Mouse (Mus musculus) kidney, embryonic 15.5 days (tissue): Measurements from ENCODE around the gene Mief1. TPM values are rescaled to one million over a fixed set of nuclear protein-coding genes. Genes with fewer than 3 reads are reported as not detected.
A peak's percentile ranks its signal among the peaks of the same experiment; 100 is the strongest.

Experiments used
- ATAC-seq: fragments of 200-750 bp; cut with Nextera tagmentation; replicated peaks from 2 replicates; pipeline ENCODE4 v1.8.0; 2017; ENCODE audit warnings: moderate TSS enrichment; ENCODE audit not compliant: low FRiP score
- H3K27ac ChIP-seq: fragments of 300-500 bp; sonication (generic); 2 replicates; pipeline ENCODE4 v1.5.1; 2015; ENCODE audit warnings: mild to moderate bottlenecking, inconsistent platforms
- H3K27me3 ChIP-seq: fragments of 300-500 bp; sonication (generic); 2 replicates; pipeline ENCODE4 v1.6.1; 2015; ENCODE audit warnings: inconsistent platforms
- H3K36me3 ChIP-seq: fragments of 300-500 bp; sonication (generic); 2 replicates; pipeline ENCODE4 v1.6.1; 2015; ENCODE audit warnings: inconsistent platforms
- H3K4me1 ChIP-seq: fragments of 300-500 bp; sonication (generic); 2 replicates; pipeline ENCODE4 v1.6.1; 2015; ENCODE audit warnings: inconsistent platforms
- H3K4me2 ChIP-seq: fragments of 300-500 bp; sonication (generic); 2 replicates; pipeline ENCODE4 v1.6.1; 2015; ENCODE audit warnings: moderate library complexity, mild to moderate bottlenecking, inconsistent platforms
- H3K4me3 ChIP-seq: fragments of 300-500 bp; sonication (generic); replicated peaks from 2 replicates; pipeline ENCODE4 v1.5.1; 2015; ENCODE audit warnings: mild to moderate bottlenecking, inconsistent platforms
- H3K9ac ChIP-seq: fragments of 300-500 bp; sonication (generic); 2 replicates; pipeline ENCODE4 v1.6.1; 2015; ENCODE audit warnings: mild to moderate bottlenecking, inconsistent platforms
- H3K9me3 ChIP-seq: fragments of 300-500 bp; sonication (generic); replicated peaks from 2 replicates; pipeline ENCODE4 v1.6.1; 2016; ENCODE audit warnings: inconsistent platforms
- WGBS: fragments of 180-500 bp; shearing (Covaris S2); methylation state at CpG from one replicate; pipeline ENCODE4 v1.1.7; 2015; ENCODE audit warnings: mixed read lengths; 5-methylcytosine and 5-hydroxymethylcytosine counted together
- polyA plus RNA-seq: library from polyadenylated mRNA; unstranded; fragments of >200 nt; fragmentation: Nextera tagmentation; extraction: Ambion mirVana; gene quantifications from 2 replicates; pipeline ENCODE4 v1.2.1, GENCODE M21; 2015

Gene Mief1
- polyA plus RNA-seq, 1 experiment from 2014 or later: 37.6 TPM

DNA sequence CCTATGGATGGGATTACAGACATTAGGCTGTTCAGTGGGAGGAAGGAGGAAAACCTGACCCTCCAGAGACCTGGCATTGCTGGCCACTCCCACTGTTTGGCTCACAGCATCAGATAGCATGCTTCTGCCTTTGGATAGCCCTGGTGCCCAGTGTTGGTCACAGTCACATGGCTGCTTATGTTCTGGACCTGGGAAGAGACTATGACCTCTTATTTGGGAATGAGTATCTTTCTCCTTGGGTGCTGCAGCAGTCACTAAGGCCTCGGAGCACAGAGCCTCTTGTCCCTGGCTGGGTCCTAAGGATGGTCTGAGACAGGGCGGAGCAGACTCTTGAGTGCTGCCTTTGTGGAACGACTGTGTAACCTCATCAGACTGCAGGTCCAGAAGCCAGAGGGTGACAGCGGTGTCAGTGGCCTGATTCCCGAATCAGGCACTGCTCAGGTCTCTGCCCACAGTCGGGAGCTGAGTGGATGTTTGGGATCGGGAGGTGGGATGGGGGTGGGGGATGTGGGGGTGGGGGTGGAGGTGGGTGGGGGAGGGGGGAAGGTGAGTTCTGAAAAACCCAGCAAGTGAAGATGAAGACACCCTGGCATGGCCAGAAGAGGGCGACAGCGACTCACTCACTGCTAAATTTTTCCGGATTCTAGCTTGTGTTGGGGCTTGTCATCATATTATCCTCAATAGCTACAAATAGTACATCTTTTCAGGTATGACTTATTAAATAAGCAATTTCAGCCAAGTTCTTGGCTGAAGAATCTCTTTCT is 17.9 kb upstream of the Mief1 start:
- H3K27me3 ChIP-seq: no peaks in the 10 kb centered on the region
- no peaks in the 10 kb centered on the region for H3K9me3 ChIP-seq
- peaks cover 7% of the 10 kb centered on the region for H3K4me1 ChIP-seq
- no peak for ATAC-seq
- WGBS: 16% methylated on average over 10 of the region's 10 CpGs
- no peak overlapping the region for H3K4me2 ChIP-seq
- no peak overlapping the region for H3K27ac ChIP-seq
- H3K4me3 ChIP-seq: no peak overlapping the region
- H3K36me3 ChIP-seq: peaks cover 21% of the 10 kb centered on the region
- no peak overlapping the region for H3K9ac ChIP-seq

DNA sequence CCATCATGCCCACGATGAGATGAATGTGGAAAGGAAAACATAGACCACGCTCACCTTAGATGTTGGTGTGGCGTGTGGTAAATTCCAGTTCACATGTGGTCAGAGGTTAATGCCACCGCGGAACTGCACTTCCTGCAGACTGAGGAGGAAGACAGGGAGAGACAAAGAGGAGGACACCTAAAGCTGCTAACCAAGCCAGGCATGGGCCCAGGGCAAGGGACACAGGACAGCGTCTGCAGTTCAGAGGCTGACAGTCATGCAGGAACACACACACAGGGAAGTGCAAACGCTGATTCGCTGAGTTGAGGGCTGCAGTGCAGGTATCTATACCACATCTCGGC is 17.4 kb upstream of the Mief1 start:
- Histone ChIP-seq H3K4me1 (peaks cover 7% of the 10 kb centered on the region), H3K9ac (no peak overlapping the region), H3K27ac (no peak overlapping the region), H3K27me3 (no peaks in the 10 kb centered on the region), H3K36me3 (peaks cover 16% of the 10 kb centered on the region), H3K9me3 (no peaks in the 10 kb centered on the region), H3K4me3 (no peak overlapping the region), H3K4me2 (no peak overlapping the region)
- ATAC-seq: no peak
- 60% methylated on average over 9 of the region's 9 CpGs for WGBS

GRCm38 (mm10) chr15:80217476-80217875 is 16.3 kb upstream of the Mief1 start:
- H3K9ac ChIP-seq: no peak overlapping the region
- no peak for ATAC-seq
- no peak overlapping the region for H3K27ac ChIP-seq
- H3K36me3 ChIP-seq: peaks cover 6% of the 10 kb centered on the region; the same call in 1 of the 2 replicates
- H3K9me3 ChIP-seq: no peaks in the 10 kb centered on the region
- peaks cover 7% of the 10 kb centered on the region for H3K4me1 ChIP-seq
- H3K27me3 ChIP-seq: no peaks in the 10 kb centered on the region
- WGBS: 84% methylated on average over 10 of the region's 10 CpGs
- no peak overlapping the region for H3K4me2 ChIP-seq
- no peak overlapping the region for H3K4me3 ChIP-seq

GRCm38 (mm10) chr15:80219211-80219610 is 14.6 kb upstream of the Mief1 start:
- Histone ChIP-seq H3K9ac (no peak overlapping the region), H3K4me3 (no peak overlapping the region), H3K4me1 (peaks cover 7% of the 10 kb centered on the region), H3K27ac (no peak overlapping the region), H3K27me3 (no peaks in the 10 kb centered on the region), H3K9me3 (no peaks in the 10 kb centered on the region), H3K36me3 (no peaks in the 10 kb centered on the region), H3K4me2 (peak overlapping the region; percentile 32)
- 32% methylated on average over 14 of the region's 14 CpGs for WGBS
- no peak for ATAC-seq

DNA sequence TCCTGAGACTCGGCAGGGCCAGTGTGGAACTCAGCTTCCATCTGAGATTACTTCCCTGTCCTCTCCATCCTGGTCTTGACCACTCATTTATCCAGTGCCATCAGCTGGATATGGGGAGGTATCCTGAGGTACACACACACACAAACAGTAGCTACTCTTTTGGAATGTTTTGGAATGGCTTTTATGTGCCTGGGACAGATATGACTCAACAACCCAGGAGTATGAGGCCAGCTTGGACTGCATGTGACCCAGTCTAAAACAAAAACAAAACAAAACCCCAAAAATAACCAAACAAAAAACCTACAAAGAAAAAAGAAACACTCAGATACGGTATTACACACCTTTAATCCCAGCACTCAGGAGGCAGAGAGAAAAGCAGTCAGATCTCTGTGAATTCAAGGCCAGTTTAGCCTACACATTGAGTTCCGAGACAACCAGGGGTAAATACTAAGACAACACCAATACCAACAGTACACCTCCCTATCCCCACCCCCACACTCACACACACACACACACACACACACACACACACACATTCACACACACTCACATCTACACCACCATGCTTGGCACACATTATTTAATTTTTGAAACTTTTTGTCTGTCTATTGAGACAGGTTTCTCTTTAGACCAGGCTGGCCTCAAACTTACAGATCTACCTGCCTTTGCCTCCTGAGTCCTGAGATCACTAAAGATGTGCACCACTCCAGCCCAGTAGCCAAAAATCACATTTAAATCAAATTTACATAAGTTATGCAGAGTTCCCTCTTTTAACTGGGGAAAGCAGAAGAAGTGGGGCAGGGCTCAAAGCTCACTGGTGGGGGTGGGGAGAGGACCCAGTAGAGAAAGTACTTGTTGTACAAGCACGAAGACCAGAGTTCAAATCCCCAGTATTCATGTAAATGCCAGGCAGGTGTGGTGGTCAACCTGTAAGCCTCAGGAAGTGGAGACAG is 13.8 kb upstream of the Mief1 start:
- no peaks in the 10 kb centered on the region for H3K9me3 ChIP-seq
- H3K4me2 ChIP-seq: peak overlapping the region; percentile 32
- 69% methylated on average over 4 of the region's 4 CpGs for WGBS
- no peak overlapping the region for H3K9ac ChIP-seq
- peaks cover 7% of the 10 kb centered on the region for H3K4me1 ChIP-seq
- H3K4me3 ChIP-seq: no peak overlapping the region
- H3K27ac ChIP-seq: no peak overlapping the region
- no peaks in the 10 kb centered on the region for H3K36me3 ChIP-seq
- no peak for ATAC-seq
- H3K27me3 ChIP-seq: no peaks in the 10 kb centered on the region

DNA sequence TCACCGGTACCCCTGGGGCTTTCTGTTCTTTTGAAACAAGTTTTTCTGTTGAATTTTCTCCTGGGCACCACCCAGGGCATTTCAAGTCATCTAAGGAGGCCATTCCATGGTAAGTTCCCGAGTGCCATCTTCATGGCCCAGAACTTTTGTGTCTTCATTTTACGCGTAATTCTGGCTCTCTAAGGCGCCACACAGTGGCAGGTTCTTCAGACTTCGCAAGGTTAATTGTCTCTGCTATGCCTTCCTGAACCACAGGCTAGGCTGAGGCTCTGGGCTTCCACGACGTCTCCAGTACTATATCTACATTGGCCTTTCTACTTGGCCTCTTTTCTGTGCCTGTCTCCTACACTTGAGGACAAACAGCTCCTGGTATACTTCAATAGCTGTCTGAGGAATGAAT is 12.8 kb upstream of the Mief1 start:
- no peak for ATAC-seq
- Histone ChIP-seq H3K4me1 (peaks cover 11% of the 10 kb centered on the region), H3K4me2 (no peak overlapping the region), H3K4me3 (no peak overlapping the region), H3K9me3 (no peaks in the 10 kb centered on the region), H3K27ac (no peak overlapping the region), H3K27me3 (no peaks in the 10 kb centered on the region), H3K36me3 (no peaks in the 10 kb centered on the region), H3K9ac (no peak overlapping the region)
- WGBS: 72% methylated on average over 8 of the region's 8 CpGs

- WGBS: 89% methylated on average over 7 of the region's 7 CpGs
- Histone ChIP-seq H3K27ac (no peak overlapping the region), H3K4me3 (no peak overlapping the region), H3K36me3 (no peaks in the 10 kb centered on the region), H3K9me3 (no peaks in the 10 kb centered on the region), H3K27me3 (no peaks in the 10 kb centered on the region), H3K9ac (no peak overlapping the region), H3K4me2 (no peak overlapping the region), H3K4me1 (peaks cover 11% of the 10 kb centered on the region)
- ATAC-seq: no peak
Measured at GRCm38 (mm10) chr15:80223751-80224150, 10.1 kb upstream of the Mief1 start.

DNA sequence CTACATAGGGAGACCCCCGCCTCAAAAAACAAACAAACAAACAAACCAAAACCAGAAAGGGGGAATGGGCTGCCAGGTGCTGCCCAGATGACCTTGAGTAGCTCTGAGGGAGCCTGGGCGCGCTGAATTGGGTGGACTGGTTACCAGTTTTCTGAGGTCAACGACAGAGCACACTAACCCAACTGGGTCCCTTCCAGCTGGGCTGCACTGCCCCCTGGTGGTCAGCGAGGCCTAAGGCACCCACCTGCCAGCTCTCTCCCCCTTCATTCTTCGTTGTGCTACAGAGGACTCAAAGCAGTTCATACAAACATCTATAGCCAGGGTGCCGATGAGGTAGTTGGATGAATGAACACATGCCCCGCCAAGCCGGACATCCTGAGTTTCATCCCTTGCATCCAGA is 8.6 kb upstream of the Mief1 start:
- H3K9ac ChIP-seq: no peak overlapping the region
- no peaks in the 10 kb centered on the region for H3K27me3 ChIP-seq
- H3K4me3 ChIP-seq: no peak overlapping the region
- H3K4me1 ChIP-seq: peaks cover 4% of the 10 kb centered on the region; the same call in 1 of the 2 replicates
- no peak overlapping the region for H3K27ac ChIP-seq
- no peaks in the 10 kb centered on the region for H3K9me3 ChIP-seq
- no peaks in the 10 kb centered on the region for H3K36me3 ChIP-seq
- no peak; the same call in 1 of the 2 replicates for ATAC-seq
- no peak overlapping the region for H3K4me2 ChIP-seq
- 30% methylated on average over 9 of the region's 9 CpGs for WGBS

- Histone ChIP-seq H3K27me3 (no peaks in the 10 kb centered on the region), H3K9ac (no peak overlapping the region), H3K4me3 (no peak overlapping the region), H3K9me3 (no peaks in the 10 kb centered on the region), H3K4me1 (peaks cover 4% of the 10 kb centered on the region; the same call in 1 of the 2 replicates), H3K27ac (no peak overlapping the region), H3K36me3 (no peaks in the 10 kb centered on the region), H3K4me2 (no peak overlapping the region)
- 47% methylated on average over 2 of the region's 2 CpGs for WGBS
- no peak for ATAC-seq
Measured at GRCm38 (mm10) chr15:80225796-80226195, 8.0 kb upstream of the Mief1 start.

- H3K9me3 ChIP-seq: no peaks in the 10 kb centered on the region
- no peak overlapping the region for H3K4me2 ChIP-seq
- H3K27me3 ChIP-seq: no peaks in the 10 kb centered on the region
- no peak overlapping the region for H3K4me3 ChIP-seq
- peaks cover 8% of the 10 kb centered on the region for H3K4me1 ChIP-seq
- no peaks in the 10 kb centered on the region for H3K36me3 ChIP-seq
- WGBS: 78% methylated on average over 17 of the region's 17 CpGs
- H3K27ac ChIP-seq: no peak overlapping the region
- no peak for ATAC-seq
- no peak overlapping the region for H3K9ac ChIP-seq
Measured at GRCm38 (mm10) chr15:80228071-80228800, 5.6 kb upstream of the Mief1 start.

- Histone ChIP-seq H3K9ac (no peak overlapping the region), H3K4me1 (peaks cover 20% of the 10 kb centered on the region), H3K4me3 (no peak overlapping the region), H3K27ac (no peak overlapping the region), H3K4me2 (no peak overlapping the region), H3K9me3 (no peaks in the 10 kb centered on the region), H3K36me3 (peaks cover 20% of the 10 kb centered on the region), H3K27me3 (no peaks in the 10 kb centered on the region)
- ATAC-seq: no peak
- WGBS: 79% methylated on average over 2 of the region's 2 CpGs
Measured at GRCm38 (mm10) chr15:80232331-80232730, 1.5 kb upstream of the Mief1 start.

DNA sequence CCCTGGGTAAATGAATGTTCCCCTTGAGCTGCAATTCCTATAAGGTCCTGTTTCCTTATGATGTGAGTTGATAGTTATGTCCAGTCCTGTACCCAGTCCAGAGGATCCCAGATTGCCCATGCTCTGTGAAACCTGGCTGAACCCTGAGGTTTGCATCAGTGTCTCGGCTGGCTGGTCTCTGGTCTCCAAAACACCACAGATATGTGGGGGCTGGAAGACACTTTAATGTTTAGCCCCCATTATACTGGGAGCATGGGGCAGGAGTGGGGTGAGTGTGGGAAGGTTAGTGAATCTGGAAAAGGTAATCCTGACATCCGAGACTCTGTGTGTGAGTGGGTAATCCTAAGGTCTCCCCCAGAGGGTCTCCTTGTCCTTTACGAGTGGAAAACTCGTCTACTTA is 765 bp upstream of the Mief1 start:
- Histone ChIP-seq H3K4me1 (peaks cover 20% of the 10 kb centered on the region), H3K27ac (peak overlapping the region; percentile 93), H3K4me2 (peak overlapping the region; percentile 75), H3K9ac (peak overlapping the region; percentile 29; the same call in 1 of the 2 replicates), H3K9me3 (no peaks in the 10 kb centered on the region), H3K4me3 (peak overlapping the region; percentile 98), H3K36me3 (peaks cover 25% of the 10 kb centered on the region), H3K27me3 (no peaks in the 10 kb centered on the region)
- ATAC-seq: peak; percentile 11; the same call in 1 of the 2 replicates
- WGBS: 44% methylated on average over 4 of the region's 4 CpGs
